Mouse (Mus musculus) embryonic fibroblast, embryonic 13.5 days (primary cell): ENCODE measurements around the gene Kcnk2.

Experiments used
- CTCF ChIP-seq: IDR thresholded peaks from 2 replicates; pipeline ENCODE4 v1.5.1; 2011; ENCODE audit warnings: mild to moderate bottlenecking, control low read depth, low read length, moderate library complexity, borderline replicate concordance; ENCODE audit not compliant: insufficient read depth
- POLR2A ChIP-seq: IDR thresholded peaks from 2 replicates; pipeline ENCODE4 v1.6.1; 2011; ENCODE audit warnings: low read depth, mild to moderate bottlenecking, control low read depth, low read length, moderate library complexity

DNA sequence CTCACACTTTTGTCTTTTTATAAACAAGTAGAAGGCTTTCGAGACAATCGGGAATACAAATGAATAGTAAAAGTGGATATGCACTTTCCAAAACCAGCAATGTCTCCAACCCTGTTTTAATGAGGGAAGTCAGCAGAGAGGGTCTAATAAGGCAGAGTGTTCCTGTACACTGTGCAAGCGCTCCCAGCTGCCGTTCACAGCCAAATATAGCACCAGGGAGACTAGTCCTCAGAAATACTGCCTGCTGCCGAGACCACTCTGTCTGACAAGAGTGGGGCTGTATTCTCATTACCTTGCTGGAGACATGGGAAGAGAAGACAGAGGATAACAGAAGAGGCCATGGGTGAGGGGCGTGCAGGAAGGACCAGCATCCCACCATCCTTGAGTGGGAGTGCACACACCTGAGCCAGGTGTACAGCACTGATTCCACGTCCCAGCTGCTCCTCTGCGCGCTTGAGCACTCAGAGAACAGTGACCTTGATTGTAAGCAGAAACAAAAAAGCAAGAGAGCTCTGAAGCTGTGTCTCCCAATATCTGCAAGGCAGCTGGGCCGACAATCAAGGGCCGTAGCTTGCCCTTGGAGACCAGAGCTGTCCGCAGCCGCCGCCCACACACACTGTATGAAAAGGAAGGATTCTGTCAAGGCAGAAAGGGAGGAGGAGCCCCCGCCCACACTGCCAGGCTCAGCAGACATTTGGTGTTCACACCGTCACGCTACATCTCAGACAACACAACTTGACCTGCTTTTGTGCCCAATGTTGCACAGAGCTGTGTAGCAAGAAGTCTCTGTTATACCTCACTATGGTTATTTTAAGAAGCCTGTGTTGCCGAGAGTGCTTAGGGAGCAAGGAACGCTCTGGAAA, 173.6 kb downstream of the Kcnk2 start:
- TF ChIP-seq CTCF (no peak), POLR2A (no peak)
